Mouse (Mus musculus) forebrain, embryonic 14.5 days (tissue): ENCODE measurements around the gene Tmem132c. TPM values are rescaled to one million over a fixed set of nuclear protein-coding genes. Genes with fewer than 3 reads are reported as not detected.

ENCODE experiments used
- ATAC-seq: fragments of 200-750 bp; cut with Nextera tagmentation; 2 replicates; pipeline ENCODE4 v1.8.0; 2017; ENCODE audit warnings: mild to moderate bottlenecking, moderate library complexity
- DNase-seq: peaks from one replicate; pipeline ENCODE4 v3.0.0-alpha.2; 2015; ENCODE audit warnings: low spot score
- H3K27ac ChIP-seq: fragments of 300-500 bp; sonication (generic); 2 replicates; pipeline ENCODE4 v1.5.1; 2014; ENCODE audit warnings: low read depth, mild to moderate bottlenecking, control low read depth, low read length, moderate library complexity
- H3K27me3 ChIP-seq: fragments of 300-500 bp; sonication (generic); replicated peaks from 2 replicates; pipeline ENCODE4 v1.6.1; 2014; ENCODE audit warnings: low read length, control low read depth, mixed read lengths; ENCODE audit not compliant: control insufficient read depth, insufficient read depth
- H3K36me3 ChIP-seq: fragments of 300-500 bp; sonication (generic); 2 replicates; pipeline ENCODE4 v1.6.1; 2014; ENCODE audit warnings: low read length, control low read depth; ENCODE audit not compliant: control insufficient read depth, insufficient read depth
- H3K4me1 ChIP-seq: fragments of 300-500 bp; sonication (generic); 2 replicates; pipeline ENCODE4 v1.6.1; 2014; ENCODE audit warnings: antibody characterized with exemption, low read length, control low read depth; ENCODE audit not compliant: control insufficient read depth, insufficient read depth
- H3K4me2 ChIP-seq: fragments of 300-500 bp; sonication (generic); 2 replicates; pipeline ENCODE4 v1.6.1; 2014; ENCODE audit warnings: mild to moderate bottlenecking, control low read depth, low read length
- H3K4me3 ChIP-seq: fragments of 300-500 bp; sonication (generic); 2 replicates; pipeline ENCODE4 v1.5.1; 2014; ENCODE audit warnings: low read depth, low read length, control low read depth
- H3K9ac ChIP-seq: fragments of 300-500 bp; sonication (generic); 2 replicates; pipeline ENCODE4 v1.6.1; 2014; ENCODE audit warnings: mild to moderate bottlenecking, low read length, control low read depth, moderate library complexity
- H3K9me3 ChIP-seq: fragments of 300-500 bp; sonication (generic); replicated peaks from 2 replicates; pipeline ENCODE4 v1.6.1; 2016; ENCODE audit warnings: low read length, control low read depth, mixed read lengths; ENCODE audit not compliant: control insufficient read depth
- WGBS: fragments of 180-500 bp; shearing (Covaris S2); extraction: QIAGEN DNeasy Blood & Tissue Kit; methylation state at CpG from one replicate; pipeline ENCODE4 v1.1.7; 2014; 5-methylcytosine and 5-hydroxymethylcytosine counted together
- polyA plus RNA-seq: library from polyadenylated mRNA; unstranded; fragments of >200 nt; fragmentation: Nextera tagmentation; extraction: Ambion mirVana; gene quantifications from 2 replicates; pipeline ENCODE4 v1.2.1, GENCODE M21; 2014

The Tmem132c gene
- polyA plus RNA-seq, result 6.5 and 8.0 TPM in 2 replicates

- Histone ChIP-seq H3K27ac (no peak within 1 kb of the TSS), H3K27me3 (peaks cover 29% of the 10 kb centered on the region), H3K9ac (peak within 1 kb of the TSS; percentile 59), H3K36me3 (no peaks in the 10 kb centered on the region), H3K9me3 (no peaks in the 10 kb centered on the region), H3K4me1 (0 out of 2 replicates have a peak, but pooled peaks cover 7% of the 10 kb centered on the region), H3K4me2 (peak within 1 kb of the TSS; percentile 82), H3K4me3 (peak within 1 kb of the TSS; percentile 60)
- DNase-seq, result peak; percentile 77
- peak; percentile 94 for ATAC-seq
- 1% methylated on average over 58 of the region's 58 CpGs for WGBS
These were observed at the start of gene Tmem132c for GRCm38 (mm10) chr5:127241136-127241924. Gene Tmem132c (plus strand): TSS chr5:127241808.

- H3K4me1 ChIP-seq, result no peaks in the 10 kb centered on the region
- no peak for ATAC-seq
- peak; percentile 38 for DNase-seq
- H3K27me3 ChIP-seq, result no peaks in the 10 kb centered on the region
- no peaks in the 10 kb centered on the region for H3K36me3 ChIP-seq
- H3K9me3 ChIP-seq, result 0 out of 2 replicates have a peak, but pooled peaks cover 2% of the 10 kb centered on the region
- 28% methylated on average over 5 of the region's 5 CpGs for WGBS
- H3K9ac ChIP-seq, result no peak overlapping the region
- no peak overlapping the region for H3K27ac ChIP-seq
- no peak overlapping the region for H3K4me2 ChIP-seq
- no peak overlapping the region for H3K4me3 ChIP-seq
These were observed 49.7 kb upstream of the Tmem132c start for GRCm38 (mm10) chr5:127191881-127192280.

DNA sequence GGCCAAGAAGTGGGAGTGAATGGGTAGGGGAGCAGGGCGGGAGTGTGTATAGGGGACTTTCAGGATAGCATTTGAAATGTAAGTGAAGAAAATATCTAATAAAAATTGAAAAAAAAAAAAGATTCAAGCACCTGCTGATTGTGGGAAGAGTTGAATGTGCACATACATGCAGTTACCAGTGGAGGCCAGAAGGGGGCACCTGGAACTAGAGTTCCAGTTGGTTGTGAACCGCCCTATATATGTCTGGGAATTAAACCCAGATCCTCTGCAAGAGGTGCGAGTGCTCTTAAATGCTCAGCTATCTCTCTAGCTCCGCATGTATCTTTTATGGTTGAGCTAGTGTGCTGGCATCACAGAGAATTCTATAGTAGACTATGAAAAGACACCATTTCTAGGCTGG is 42.8 kb upstream of the Tmem132c start:
- H3K9me3 ChIP-seq, result no peaks in the 10 kb centered on the region
- no peak overlapping the region for H3K9ac ChIP-seq
- no peaks in the 10 kb centered on the region for H3K4me1 ChIP-seq
- peak; percentile 35 for DNase-seq
- no peak overlapping the region for H3K4me3 ChIP-seq
- H3K36me3 ChIP-seq, result no peaks in the 10 kb centered on the region
- H3K4me2 ChIP-seq, result no peak overlapping the region
- 65% methylated on average over 4 of the region's 4 CpGs for WGBS
- H3K27me3 ChIP-seq, result no peaks in the 10 kb centered on the region
- no peak for ATAC-seq
- no peak overlapping the region for H3K27ac ChIP-seq

DNA sequence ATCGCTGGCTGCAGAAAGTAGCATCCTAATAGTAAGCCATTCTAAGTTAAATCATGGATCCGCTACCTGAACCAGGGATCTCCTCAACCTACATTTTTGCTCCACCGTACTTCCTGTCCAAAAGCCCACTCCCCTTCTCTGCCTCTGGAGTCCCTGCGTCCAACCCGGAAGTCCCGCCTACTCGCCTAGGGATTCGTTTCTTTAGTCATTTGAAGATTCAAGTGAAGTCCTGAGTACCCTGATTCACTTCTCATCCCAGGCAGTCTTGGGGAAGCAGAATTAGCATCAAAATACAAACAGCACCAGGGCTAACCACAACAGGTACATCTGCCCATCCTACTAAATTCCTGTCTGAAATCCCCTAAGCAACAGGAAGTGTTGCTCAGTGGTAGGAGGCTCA is 36.7 kb upstream of the Tmem132c start:
- Histone ChIP-seq H3K4me2 (no peak overlapping the region), H3K27me3 (no peaks in the 10 kb centered on the region), H3K4me1 (no peaks in the 10 kb centered on the region), H3K4me3 (no peak overlapping the region), H3K9ac (no peak overlapping the region), H3K9me3 (no peaks in the 10 kb centered on the region), H3K36me3 (no peaks in the 10 kb centered on the region), H3K27ac (no peak overlapping the region)
- ATAC-seq (no peak), DNase-seq (no peak)
- WGBS, result 90% methylated on average over 8 of the region's 8 CpGs

DNA sequence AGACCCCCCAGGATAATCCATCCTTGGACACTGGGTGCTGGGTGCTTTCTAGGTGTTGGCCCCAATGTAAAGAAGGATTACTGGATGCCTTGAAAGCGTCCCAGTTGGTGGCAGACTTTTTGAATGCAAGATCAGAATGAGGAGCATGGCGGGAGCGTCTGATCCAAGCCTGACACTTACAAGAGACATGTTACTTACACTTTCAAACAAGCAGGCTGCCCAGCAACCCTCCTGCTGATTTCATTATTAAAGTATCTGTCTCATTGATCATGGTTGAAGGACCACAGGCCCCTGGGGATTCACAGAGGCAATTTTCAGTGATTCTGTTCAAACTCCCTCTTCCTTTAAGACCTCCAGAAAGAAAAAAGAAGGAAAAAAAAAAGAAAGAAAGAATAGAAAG is 25.2 kb upstream of the Tmem132c start:
- Histone ChIP-seq H3K4me3 (no peak overlapping the region), H3K4me1 (no peaks in the 10 kb centered on the region), H3K9ac (no peak overlapping the region), H3K27me3 (no peaks in the 10 kb centered on the region), H3K4me2 (no peak overlapping the region), H3K9me3 (no peaks in the 10 kb centered on the region), H3K27ac (no peak overlapping the region), H3K36me3 (no peaks in the 10 kb centered on the region)
- DNase-seq (no peak), ATAC-seq (no peak)
- WGBS, result 15% methylated on average over 3 of the region's 3 CpGs

DNA sequence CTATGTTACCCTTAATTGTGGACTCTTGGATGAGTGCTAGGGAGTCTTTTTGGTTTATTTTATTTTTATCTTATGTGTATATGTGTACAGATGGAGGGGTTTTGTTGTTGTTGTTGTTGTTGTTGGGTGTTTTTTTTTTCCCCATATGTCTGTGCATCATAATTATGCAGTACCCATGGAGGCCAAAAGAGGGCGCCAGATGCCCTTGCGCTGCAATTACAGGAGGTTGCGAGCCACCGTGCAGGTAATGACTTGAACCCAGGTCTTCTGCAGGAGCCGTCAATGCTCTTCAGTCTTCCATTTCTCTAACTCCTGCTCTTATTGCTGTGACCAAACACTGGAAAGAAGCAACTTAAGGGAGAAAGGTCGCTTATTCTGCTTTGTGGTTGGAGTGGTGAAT is 23.9 kb upstream of the Tmem132c start:
- H3K36me3 ChIP-seq, result no peaks in the 10 kb centered on the region
- no peaks in the 10 kb centered on the region for H3K4me1 ChIP-seq
- no peak for DNase-seq
- no peaks in the 10 kb centered on the region for H3K9me3 ChIP-seq
- WGBS, result 69% methylated on average over 6 of the region's 6 CpGs
- no peak overlapping the region for H3K27ac ChIP-seq
- no peak overlapping the region for H3K4me3 ChIP-seq
- no peaks in the 10 kb centered on the region for H3K27me3 ChIP-seq
- H3K9ac ChIP-seq, result no peak overlapping the region
- ATAC-seq, result no peak
- no peak overlapping the region for H3K4me2 ChIP-seq

DNA sequence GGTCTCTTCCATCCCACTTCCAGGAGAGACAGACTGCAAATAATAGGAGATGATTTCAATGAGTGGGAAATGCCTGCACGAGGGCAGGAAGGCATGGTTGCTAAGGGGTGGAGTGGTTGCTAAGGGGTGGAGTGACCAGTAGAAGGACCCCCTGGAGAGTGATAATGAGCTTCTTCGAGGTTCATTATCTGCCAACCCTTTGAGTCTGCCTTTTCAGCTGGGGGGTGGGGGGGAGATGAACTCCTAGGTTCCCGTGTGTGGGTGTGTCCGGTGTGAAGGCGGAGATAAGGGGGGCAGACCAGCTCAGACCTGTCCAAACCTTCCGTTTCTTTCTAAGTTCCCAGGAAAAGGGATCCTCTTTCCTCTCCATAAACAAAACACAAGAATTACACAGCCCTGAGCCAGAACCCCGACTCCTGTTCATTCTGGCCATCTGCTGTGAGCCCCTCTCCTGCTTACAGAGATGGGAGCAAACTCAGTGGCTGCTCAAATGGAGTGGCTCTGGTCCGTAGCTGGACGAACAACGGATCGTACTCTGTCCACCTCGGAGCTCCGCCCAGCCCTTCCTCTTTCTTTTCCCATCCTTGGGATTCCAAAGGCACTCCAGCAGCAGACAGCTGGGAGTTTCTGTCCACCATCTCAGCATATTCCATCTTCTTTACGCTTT is 13.5 kb upstream of the Tmem132c start:
- Histone ChIP-seq H3K9me3 (no peaks in the 10 kb centered on the region), H3K27me3 (no peaks in the 10 kb centered on the region), H3K9ac (peak overlapping the region; percentile 35; the same call in 1 of the 2 replicates), H3K4me1 (peaks cover 8% of the 10 kb centered on the region), H3K36me3 (no peaks in the 10 kb centered on the region), H3K4me3 (no peak overlapping the region; the same call in 1 of the 2 replicates), H3K4me2 (peak overlapping the region; percentile 44), H3K27ac (no peak overlapping the region)
- DNase-seq (peak; percentile 69), ATAC-seq (peak; percentile 42; the same call in 1 of the 2 replicates)
- WGBS, result 1% methylated on average over 14 of the region's 14 CpGs

GRCm38 (mm10) chr5:127234715-127235114 is 6.9 kb upstream of the Tmem132c start:
- H3K9me3 ChIP-seq, result no peaks in the 10 kb centered on the region

More at GRCm38 (mm10) chr5:127234715-127235114, 6.9 kb upstream of the Tmem132c start:
- H3K4me1 ChIP-seq, result peaks cover 2% of the 10 kb centered on the region; the same call in 1 of the 2 replicates
- H3K27me3 ChIP-seq, result no peaks in the 10 kb centered on the region; the same call in 1 of the 2 replicates
- H3K4me2 ChIP-seq, result peak overlapping the region; percentile 33; the same call in 1 of the 2 replicates
- 1% methylated on average over 7 of the region's 7 CpGs for WGBS
- DNase-seq (peak; percentile 86), ATAC-seq (peak; percentile 71)
- no peaks in the 10 kb centered on the region for H3K36me3 ChIP-seq
- no peak overlapping the region; the same call in 1 of the 2 replicates for H3K27ac ChIP-seq
- no peak overlapping the region for H3K9ac ChIP-seq
- no peak overlapping the region for H3K4me3 ChIP-seq
